Mouse (Mus musculus) hindbrain, embryonic 16.5 days (tissue): ENCODE measurements around the gene Ncdn. TPM values are rescaled to one million over a fixed set of nuclear protein-coding genes. Genes with fewer than 3 reads are reported as not detected.

ENCODE experiments used
- ATAC-seq: fragments of 200-750 bp; cut with Nextera tagmentation; 2 replicates; pipeline ENCODE4 v1.8.0; 2017; ENCODE audit warnings: moderate TSS enrichment, moderate library complexity
- H3K27ac ChIP-seq: fragments of 300-500 bp; sonication (generic); 2 replicates; pipeline ENCODE4 v1.5.1; 2014; ENCODE audit warnings: low read depth, mild to moderate bottlenecking, control low read depth, low read length, moderate library complexity
- H3K27me3 ChIP-seq: fragments of 300-500 bp; sonication (generic); replicated peaks from 2 replicates; pipeline ENCODE4 v1.6.1; 2014; ENCODE audit warnings: low read length; ENCODE audit not compliant: control insufficient read depth, insufficient read depth
- H3K36me3 ChIP-seq: fragments of 300-500 bp; sonication (generic); 2 replicates; pipeline ENCODE4 v1.6.1; 2014; ENCODE audit warnings: mild to moderate bottlenecking, low read length, moderate library complexity, mixed read lengths; ENCODE audit not compliant: control insufficient read depth, insufficient read depth
- H3K4me1 ChIP-seq: fragments of 300-500 bp; sonication (generic); 2 replicates; pipeline ENCODE4 v1.6.1; 2014; ENCODE audit warnings: low read depth, low read length; ENCODE audit not compliant: control insufficient read depth, insufficient read depth
- H3K4me2 ChIP-seq: fragments of 300-500 bp; sonication (generic); 2 replicates; pipeline ENCODE4 v1.6.1; 2014; ENCODE audit warnings: mild to moderate bottlenecking, low read length, control low read depth, moderate library complexity
- H3K4me3 ChIP-seq: fragments of 300-500 bp; sonication (generic); 2 replicates; pipeline ENCODE4 v1.5.1; 2014; ENCODE audit warnings: mild to moderate bottlenecking, low read length, control low read depth, moderate library complexity
- H3K9ac ChIP-seq: fragments of 300-500 bp; sonication (generic); 2 replicates; pipeline ENCODE4 v1.6.1; 2014; ENCODE audit warnings: low read depth, mild to moderate bottlenecking, control low read depth, low read length, moderate library complexity
- H3K9me3 ChIP-seq: fragments of 300-500 bp; sonication (generic); 2 replicates; pipeline ENCODE4 v1.6.1; 2014; ENCODE audit warnings: mild to moderate bottlenecking, low read length, moderate library complexity; ENCODE audit not compliant: control insufficient read depth
- WGBS: fragments of 180-500 bp; shearing (Covaris S2); extraction: QIAGEN DNeasy Blood & Tissue Kit; methylation state at CpG from one replicate; pipeline ENCODE4 v1.1.7; 2014; 5-methylcytosine and 5-hydroxymethylcytosine counted together
- polyA plus RNA-seq: library from polyadenylated mRNA; unstranded; fragments of >200 nt; fragmentation: Nextera tagmentation; extraction: Ambion mirVana; gene quantifications from 2 replicates; pipeline ENCODE4 v1.2.1, GENCODE M21; 2015

The Ncdn gene
- polyA plus RNA-seq, 1 experiment from 2014 or later: 159 TPM

- no peak for ATAC-seq
- H3K4me1 ChIP-seq: peaks cover 40% of the 10 kb centered on the region
- H3K27ac ChIP-seq: no peak overlapping the region
- no peaks in the 10 kb centered on the region for H3K9me3 ChIP-seq
- 42% methylated on average over 12 of the region's 12 CpGs for whole genome bisulfite sequencing
- H3K36me3 ChIP-seq: peaks cover 6% of the 10 kb centered on the region
- peak overlapping the region; percentile 81 for H3K4me2 ChIP-seq
- no peak overlapping the region for H3K9ac ChIP-seq
- no peaks in the 10 kb centered on the region for H3K27me3 ChIP-seq
- peak overlapping the region; percentile 90 for H3K4me3 ChIP-seq
Observed at GRCm38 (mm10) chr4:126754736-126755374, 1.6 kb upstream of the Ncdn start.

- Histone ChIP-seq H3K4me3 (peak overlapping the region; percentile 90), H3K4me1 (peaks cover 46% of the 10 kb centered on the region), H3K9me3 (no peaks in the 10 kb centered on the region), H3K36me3 (no peaks in the 10 kb centered on the region), H3K27me3 (no peaks in the 10 kb centered on the region), H3K27ac (peak overlapping the region; percentile 99), H3K4me2 (peak overlapping the region; percentile 81), H3K9ac (peak overlapping the region; percentile 98)
- ATAC-seq: no peak
- under 1% methylated on average over 12 of the region's 12 CpGs for WGBS
Observed at GRCm38 (mm10) chr4:126754231-126754611, 983 bp upstream of the Ncdn start.

GRCm38 (mm10) chr4:126752608-126753141, 563 bp downstream of the Ncdn start:
- ATAC-seq: peak; percentile 2; the same call in 1 of the 2 replicates
- H3K4me2 ChIP-seq: peak overlapping the region; percentile 75
- 0% methylated on average over 23 of the region's 23 CpGs for WGBS
- H3K9ac ChIP-seq: peak overlapping the region; percentile 98
- peak overlapping the region; percentile 90 for H3K4me3 ChIP-seq
- H3K9me3 ChIP-seq: no peaks in the 10 kb centered on the region
- H3K27me3 ChIP-seq: no peaks in the 10 kb centered on the region
- peak overlapping the region; percentile 99 for H3K27ac ChIP-seq
- no peaks in the 10 kb centered on the region for H3K36me3 ChIP-seq
- H3K4me1 ChIP-seq: peaks cover 50% of the 10 kb centered on the region

- no peak for ATAC-seq
- Histone ChIP-seq H3K27me3 (no peaks in the 10 kb centered on the region), H3K9me3 (no peaks in the 10 kb centered on the region), H3K4me2 (peak overlapping the region; percentile 75), H3K4me3 (peak overlapping the region; percentile 90), H3K9ac (peak overlapping the region; percentile 98), H3K27ac (peak overlapping the region; percentile 99), H3K4me1 (peaks cover 50% of the 10 kb centered on the region), H3K36me3 (peaks cover 3% of the 10 kb centered on the region; the same call in 1 of the 2 replicates)
- 6% methylated on average over 13 of the region's 13 CpGs for WGBS
Observed at GRCm38 (mm10) chr4:126752024-126752607, 1.1 kb downstream of the Ncdn start.

GRCm38 (mm10) chr4:126751556-126752023, 1.6 kb downstream of the Ncdn start:
- peak overlapping the region; percentile 98 for H3K9ac ChIP-seq
- H3K4me2 ChIP-seq: peak overlapping the region; percentile 75
- H3K4me3 ChIP-seq: peak overlapping the region; percentile 90
- H3K27ac ChIP-seq: no peak overlapping the region
- no peak for ATAC-seq
- no peaks in the 10 kb centered on the region for H3K9me3 ChIP-seq
- H3K27me3 ChIP-seq: no peaks in the 10 kb centered on the region
- peaks cover 47% of the 10 kb centered on the region for H3K4me1 ChIP-seq
- H3K36me3 ChIP-seq: peaks cover 8% of the 10 kb centered on the region
- 53% methylated on average over 10 of the region's 10 CpGs for WGBS

- H3K9ac ChIP-seq: peak overlapping the region; percentile 38; the same call in 1 of the 2 replicates
Observed at GRCm38 (mm10) chr4:126750863-126751555, 2.2 kb downstream of the Ncdn start.

GRCm38 (mm10) chr4:126750046-126750683, 3.1 kb downstream of the Ncdn start:
- H3K4me2 ChIP-seq: peak overlapping the region; percentile 42
- peak overlapping the region; percentile 11 for H3K4me3 ChIP-seq
- peak overlapping the region; percentile 54; the same call in 1 of the 2 replicates for H3K27ac ChIP-seq
- H3K36me3 ChIP-seq: peaks cover 19% of the 10 kb centered on the region
- H3K27me3 ChIP-seq: no peaks in the 10 kb centered on the region
- H3K9ac ChIP-seq: peak overlapping the region; percentile 47
- H3K9me3 ChIP-seq: no peaks in the 10 kb centered on the region
- 50% methylated on average over 26 of the region's 26 CpGs for WGBS
- H3K4me1 ChIP-seq: peaks cover 45% of the 10 kb centered on the region
- peak; percentile 5; the same call in 1 of the 2 replicates for ATAC-seq

More at GRCm38 (mm10) chr4:126750863-126751555, 2.2 kb downstream of the Ncdn start:
- no peak for ATAC-seq
- no peak overlapping the region; the same call in 1 of the 2 replicates for H3K27ac ChIP-seq
- H3K36me3 ChIP-seq: peaks cover 13% of the 10 kb centered on the region
- WGBS: 78% methylated on average over 8 of the region's 8 CpGs
- peak overlapping the region; percentile 90 for H3K4me3 ChIP-seq
- H3K9me3 ChIP-seq: no peaks in the 10 kb centered on the region
- peaks cover 47% of the 10 kb centered on the region for H3K4me1 ChIP-seq
- no peaks in the 10 kb centered on the region for H3K27me3 ChIP-seq
- H3K4me2 ChIP-seq: peak overlapping the region; percentile 75

GRCm38 (mm10) chr4:126749553-126749952, 3.7 kb downstream of the Ncdn start:
- H3K4me1 ChIP-seq: peaks cover 39% of the 10 kb centered on the region
- H3K9me3 ChIP-seq: no peaks in the 10 kb centered on the region
- H3K9ac ChIP-seq: peak overlapping the region; percentile 14; the same call in 1 of the 2 replicates
- no peaks in the 10 kb centered on the region for H3K27me3 ChIP-seq
- H3K36me3 ChIP-seq: peaks cover 25% of the 10 kb centered on the region
- no peak overlapping the region for H3K4me3 ChIP-seq
- no peak overlapping the region for H3K27ac ChIP-seq
- 76% methylated on average over 11 of the region's 11 CpGs for WGBS
- peak overlapping the region; percentile 42 for H3K4me2 ChIP-seq
- no peak for ATAC-seq
